Mouse (Mus musculus) lung, adult 2 months (tissue): ENCODE results near the gene Col4a2.

Source experiments
- CTCF ChIP-seq: fragments of 200-500 bp; IDR thresholded peaks from 2 replicates; pipeline ENCODE4 v1.5.1; 2011; ENCODE audit warnings: mild to moderate bottlenecking, low read length, control low read depth; ENCODE audit not compliant: insufficient read depth
- POLR2A ChIP-seq: fragments of 200-500 bp; IDR thresholded peaks from 2 replicates; pipeline ENCODE4 v1.6.1; 2011; ENCODE audit warnings: low read depth, mild to moderate bottlenecking, control low read depth, low read length, borderline replicate concordance; ENCODE audit errors: extremely low read depth

GRCm38 (mm10) chr8:11322724-11323585 lies 10.3 kb downstream of the Col4a2 start:
- TF ChIP-seq POLR2A (no peak), CTCF (no peak)
